Mouse (Mus musculus): ENCODE results near the gene Fam161b.

Fam161b gene

DNA sequence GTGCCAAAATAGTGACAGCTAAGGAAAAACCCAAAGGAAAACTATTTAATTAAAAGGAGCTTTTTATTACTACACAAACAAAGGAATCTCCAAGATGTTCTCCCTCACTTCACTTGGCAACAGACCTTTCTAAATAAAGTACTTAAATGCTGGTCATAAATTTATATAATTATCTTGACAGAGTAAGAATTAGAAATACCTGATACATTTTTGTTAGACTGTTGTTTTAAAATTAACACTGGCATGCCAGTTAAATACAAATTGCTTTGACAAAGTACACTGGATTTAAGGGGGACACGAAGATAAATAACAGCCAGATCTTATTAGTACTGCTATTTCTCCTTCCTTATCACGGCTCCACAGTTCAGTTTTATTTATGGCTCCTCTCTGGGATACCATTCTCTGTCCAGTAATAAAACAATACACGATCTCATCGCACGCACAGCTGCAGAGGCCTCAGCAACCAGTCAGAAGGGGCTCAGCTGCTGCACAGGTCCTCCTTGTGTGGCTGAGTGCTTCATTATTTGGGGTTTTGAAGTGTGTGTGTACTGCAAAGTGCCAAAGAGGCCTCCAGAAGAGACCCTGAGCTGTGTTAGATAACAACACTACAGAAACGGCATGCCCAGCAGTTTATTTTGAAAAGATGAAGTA lies 12.3 kb upstream of the Fam161b start:
- DNase-seq (ENCODE audit: low read depth), result no peak

DNA sequence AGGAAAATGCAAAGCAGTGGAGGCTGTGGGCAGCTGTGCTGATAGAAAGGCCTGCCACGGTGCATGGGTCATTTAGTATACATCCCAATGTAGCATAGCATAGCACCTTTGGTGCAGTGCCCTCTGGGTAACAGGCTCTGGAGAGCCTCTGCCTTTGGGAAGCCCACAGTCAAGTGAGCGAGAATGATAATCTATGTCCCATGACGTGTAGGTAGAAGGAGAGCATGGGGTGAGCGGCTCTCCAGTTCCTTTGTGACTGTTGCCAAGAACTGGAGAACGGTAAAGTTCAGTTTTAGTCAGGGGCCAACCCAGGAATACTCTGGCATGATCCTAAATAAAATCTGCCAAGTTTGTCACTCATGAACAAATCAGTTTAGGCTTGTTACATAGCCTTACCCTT lies 10.0 kb upstream of the Fam161b start:
- DNase-seq (ENCODE audit: low read depth), result no peak

DNA sequence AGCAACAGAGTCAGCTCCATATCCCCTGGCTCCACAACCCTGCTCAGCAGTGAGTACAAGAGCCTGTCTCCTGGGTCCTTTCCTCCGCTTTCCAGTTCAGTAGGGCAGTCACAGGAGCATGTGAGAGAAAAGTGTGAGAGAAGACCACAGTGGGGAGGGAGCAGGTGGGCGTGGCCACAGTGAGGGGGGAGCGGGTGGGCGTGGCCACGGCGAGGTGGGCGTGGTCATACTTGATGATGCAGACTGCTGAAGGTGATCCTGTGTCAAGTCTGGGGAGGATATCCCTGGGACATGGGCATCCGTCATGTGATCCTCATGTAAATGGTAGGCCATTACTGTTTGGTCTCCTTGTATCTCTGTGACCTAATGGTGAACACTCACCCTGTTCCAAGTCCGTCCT lies 5.3 kb upstream of the Fam161b start:
- no peak for DNase-seq (ENCODE audit: low read depth)

DNA sequence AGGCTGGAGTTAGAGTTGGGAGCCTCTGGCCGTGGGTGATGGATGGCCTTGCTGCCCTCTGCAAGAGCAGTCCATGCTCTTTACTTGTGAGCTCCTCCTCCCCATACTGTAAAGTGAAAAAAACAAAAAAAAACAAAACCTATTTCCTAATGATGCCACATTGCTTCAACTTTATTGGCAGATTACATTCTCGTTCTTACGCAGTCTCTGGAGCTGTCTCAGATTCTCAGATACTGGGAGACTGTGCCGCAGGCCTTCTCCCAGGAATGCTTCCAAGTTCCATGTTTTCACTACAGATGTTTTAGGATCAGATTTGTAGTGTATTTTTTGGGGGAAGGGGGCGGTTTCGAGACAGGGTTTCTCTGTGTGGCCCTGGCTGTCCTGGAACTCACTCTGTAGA lies 3.5 kb upstream of the Fam161b start:
- no peak for DNase-seq (ENCODE audit: low read depth)

DNA sequence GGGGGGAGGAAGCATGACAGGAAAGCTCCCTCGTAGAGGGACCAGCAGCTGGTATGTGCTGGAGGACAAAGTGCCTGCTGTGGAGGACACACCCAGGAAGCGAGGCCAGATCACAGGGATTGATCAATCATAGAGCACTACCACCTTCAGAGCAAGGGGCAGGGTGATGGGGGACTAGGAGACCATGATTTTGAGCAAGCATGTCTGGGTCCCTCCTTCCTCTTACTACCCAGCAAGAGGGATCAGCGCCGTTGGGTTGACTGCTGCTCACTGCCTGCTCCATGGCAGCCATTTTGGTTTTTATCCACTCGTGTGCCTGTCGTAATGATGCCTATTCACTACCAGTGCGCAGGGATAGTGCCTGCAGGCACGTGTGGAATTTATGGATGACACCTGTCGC lies 2.7 kb upstream of the Fam161b start:
- no peak for DNase-seq (ENCODE audit: low read depth)

DNA sequence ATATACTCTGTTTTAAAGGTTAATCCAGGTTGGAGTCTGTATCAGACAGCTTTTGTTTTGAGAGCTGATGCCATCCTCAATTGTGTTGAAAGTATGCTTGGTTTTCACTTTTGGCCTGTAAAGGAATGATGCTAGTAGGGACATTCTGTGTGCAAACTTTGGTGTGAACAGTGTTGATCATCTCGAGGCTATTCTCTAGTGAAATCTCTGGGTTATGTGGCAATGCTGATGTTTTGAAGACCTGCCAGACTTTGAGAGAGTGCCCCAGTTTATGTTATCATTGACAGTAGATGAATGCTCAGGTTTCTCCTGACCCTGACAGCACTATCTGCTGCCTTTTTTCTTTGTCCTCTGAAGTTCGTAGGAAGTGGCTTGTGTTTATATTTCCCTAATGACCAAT lies 1.2 kb upstream of the Fam161b start:
- no peak for DNase-seq (ENCODE audit: low read depth)

DNA sequence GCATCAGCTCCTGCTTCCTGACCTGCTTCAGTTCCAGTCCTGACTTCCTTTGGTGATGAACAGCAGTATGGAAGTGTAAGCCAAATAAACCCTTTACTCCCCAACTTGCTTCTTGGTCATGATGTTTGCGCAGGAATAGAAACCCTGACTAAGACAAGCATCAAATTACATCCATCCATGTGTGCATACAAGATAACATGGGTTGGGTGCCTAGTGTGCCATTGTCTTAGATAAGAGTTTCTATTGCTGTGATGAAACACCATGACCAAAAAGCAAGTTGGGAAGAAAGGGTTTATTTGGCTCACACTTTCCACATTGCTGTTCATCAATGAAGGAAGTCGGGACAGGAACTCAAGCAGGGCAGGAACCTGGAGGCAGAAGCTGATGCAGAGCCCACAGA lies 2.9 kb downstream of the Fam161b start:
- peak; percentile 58 for DNase-seq (ENCODE audit: low read depth)

DNA sequence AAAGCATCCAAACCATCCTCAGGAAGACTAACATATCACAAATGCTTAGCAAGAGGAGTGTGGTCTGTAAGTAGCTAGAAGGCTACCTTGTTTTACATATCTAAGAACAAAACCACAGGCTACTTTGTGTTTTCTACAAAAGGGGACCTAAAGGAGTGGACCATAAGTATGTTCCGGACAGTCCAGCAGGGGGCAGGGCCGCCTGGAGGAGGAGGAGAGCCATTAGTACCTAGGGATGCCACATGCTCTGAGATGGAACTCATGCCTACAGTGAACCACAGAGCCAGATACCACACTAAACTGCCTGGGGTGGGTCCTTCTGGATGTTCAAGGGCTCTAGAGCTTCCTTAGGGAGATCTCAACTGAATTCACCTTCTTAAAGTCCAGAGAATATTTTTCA lies 14.4 kb downstream of the Fam161b start:
- no peak for DNase-seq (ENCODE audit: low read depth)

DNA sequence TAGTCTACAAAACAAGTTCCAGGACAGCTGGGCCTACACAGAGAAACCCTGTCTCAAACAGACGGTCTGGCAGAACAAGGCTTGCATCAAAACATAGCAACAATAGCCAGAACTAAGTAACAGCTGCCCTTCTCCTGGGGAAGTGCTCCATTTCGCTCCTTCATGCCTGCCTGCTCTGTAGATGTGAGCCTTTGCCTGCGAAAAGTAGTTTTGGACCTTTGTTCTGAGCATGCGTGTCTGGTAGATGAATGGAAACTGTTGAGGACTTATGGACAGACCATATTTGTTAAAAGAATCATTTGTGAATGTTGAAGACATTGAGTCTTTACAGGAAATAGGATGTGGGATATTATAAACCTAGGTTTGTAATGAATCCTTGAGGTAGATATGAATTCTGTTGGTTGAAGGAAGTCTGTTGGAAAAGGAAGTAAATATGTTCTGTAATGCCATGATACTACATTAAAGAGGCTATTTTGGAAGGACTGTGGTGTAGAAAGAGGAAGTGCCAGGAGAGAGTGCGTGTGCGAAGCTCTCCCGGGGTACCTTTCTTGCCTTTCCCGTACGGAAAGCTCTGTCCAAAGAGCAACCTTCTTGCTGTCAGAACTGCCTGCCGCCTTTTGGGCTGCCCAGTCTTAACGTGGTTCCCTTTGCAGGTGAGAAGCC lies 24.5 kb downstream of the Fam161b start:
- no peak for DNase-seq (ENCODE audit: low read depth)

DNA sequence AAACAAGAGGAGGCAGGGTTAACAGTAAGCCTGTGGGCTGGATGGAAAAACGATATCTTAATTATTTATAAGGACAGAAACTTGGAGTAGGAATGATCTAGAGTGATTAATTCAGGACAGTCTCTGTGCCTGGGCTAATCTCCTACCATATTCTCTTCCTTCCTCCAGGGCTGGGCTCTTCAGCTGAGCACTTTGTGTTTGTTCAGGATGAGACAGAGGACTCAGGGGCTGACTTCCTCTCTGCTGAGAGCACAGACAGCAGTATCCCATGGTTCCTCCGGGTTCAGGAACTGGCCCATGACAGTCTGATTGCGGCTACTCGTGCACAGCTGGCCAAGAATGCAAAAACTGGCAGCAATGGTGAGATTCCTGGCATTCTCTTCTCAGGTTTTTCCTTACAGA lies 34.5 kb downstream of the Fam161b start:
- no peak for DNase-seq (ENCODE audit: low read depth)

DNA sequence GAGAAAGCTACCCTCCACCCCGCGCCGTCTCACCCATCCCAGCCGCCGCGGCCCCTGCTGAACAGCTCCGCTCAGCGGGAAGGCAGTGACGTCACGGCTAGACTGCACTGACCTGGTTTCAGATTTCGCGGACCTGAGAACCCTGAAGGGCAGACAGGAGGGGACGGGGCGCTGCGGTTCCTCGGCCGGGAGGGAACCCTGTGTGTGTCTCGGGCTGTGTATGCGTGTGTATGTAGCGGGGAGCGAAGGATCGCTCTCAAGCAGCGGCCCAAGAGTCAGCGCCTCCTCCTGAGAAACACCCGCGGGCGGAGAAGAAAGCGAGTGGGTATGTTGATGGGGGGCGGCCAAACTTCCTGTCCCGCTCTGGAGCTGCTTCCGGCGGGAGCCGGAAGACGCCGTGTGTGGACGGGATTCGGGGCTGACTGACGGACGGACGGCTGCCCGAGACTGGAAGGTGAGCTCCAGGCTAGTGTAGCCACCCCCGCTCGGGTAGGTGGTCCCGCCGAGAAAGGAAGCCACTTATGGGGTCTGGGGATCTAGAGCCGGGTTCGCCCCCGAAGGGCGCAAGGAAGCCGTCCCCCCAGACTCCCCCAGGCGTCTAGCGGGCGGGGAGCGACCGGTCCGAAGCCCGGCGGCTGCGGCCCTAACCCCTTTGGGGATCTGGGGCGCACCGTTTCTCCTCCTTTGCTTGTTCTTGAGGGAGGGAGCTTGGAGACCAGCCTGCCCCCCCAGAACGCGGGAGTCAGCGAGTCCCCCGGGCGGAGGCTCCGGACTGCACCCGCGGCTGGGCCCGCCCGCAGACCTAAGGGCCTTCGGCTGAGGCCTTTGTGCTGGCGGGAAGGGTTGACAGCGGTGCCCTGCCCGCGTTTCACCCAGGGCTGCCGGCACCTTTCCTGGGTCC lies 44.7 kb downstream of the Fam161b start, which contains the start of gene Zfp410:
Gene Zfp410, plus strand, starts transcription at position 132 of the 901 bp plus-strand sequence.
- DNase-seq (ENCODE audit: low read depth), result peak; percentile 71

DNA sequence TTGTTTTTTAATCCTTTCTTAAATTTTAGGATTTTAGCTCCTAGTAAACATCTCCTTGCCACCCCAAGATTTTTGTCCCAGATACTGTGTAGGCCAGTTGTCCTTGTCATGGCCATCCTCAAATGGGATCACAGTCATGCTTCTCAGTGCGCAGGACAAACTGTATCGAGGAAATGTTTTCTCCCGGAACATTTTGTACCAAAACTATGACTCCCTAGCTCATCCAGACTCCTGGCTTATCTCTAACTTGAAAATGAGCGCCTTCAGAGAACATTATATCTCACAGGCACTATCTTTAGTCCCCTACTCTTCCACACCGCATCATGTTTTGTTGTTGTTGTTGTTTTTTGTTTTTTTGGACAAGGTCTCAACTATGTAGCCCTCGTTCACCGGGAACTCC lies 45.6 kb downstream of the Fam161b start:
- no peak for DNase-seq (ENCODE audit: low read depth)

DNA sequence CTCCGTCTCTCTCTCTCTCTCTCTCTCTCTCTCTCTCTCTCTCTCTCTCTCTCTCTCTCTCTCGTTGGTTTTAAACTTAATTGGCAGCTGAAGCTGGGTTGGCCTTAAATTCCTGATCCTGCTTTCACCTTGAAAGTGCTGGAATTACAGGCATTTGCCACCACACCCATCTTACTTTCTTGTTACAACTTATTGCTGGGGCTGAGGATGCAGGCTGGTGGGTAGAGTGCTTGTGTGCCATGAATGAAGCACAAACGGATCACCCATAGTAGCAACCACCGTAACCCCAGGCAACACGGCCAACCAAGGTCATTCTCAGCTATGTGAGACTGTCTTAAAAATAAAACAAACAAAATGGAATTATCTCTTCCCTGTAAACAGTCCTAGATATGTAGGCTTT lies 50.3 kb downstream of the Fam161b start:
- no peak for DNase-seq (ENCODE audit: low read depth)

DNA sequence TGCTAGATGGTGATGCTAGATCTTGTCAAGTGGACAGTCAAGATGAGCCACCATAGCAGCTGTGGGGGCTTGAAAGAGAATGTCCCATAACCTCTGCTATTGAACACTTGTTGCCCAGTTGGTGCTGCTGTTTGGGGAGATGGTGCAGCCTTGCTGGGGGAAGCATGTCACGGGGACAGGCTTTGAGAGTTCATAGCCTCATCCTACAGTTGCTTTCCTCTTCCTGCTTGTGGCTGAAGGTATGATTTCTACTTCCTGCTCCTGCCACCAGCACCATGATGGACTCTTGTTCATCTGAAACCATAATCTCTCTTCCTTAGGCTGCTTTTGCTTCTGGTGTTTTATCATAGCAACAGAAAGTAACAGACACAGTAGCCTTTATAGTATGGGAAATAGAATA lies 57.1 kb downstream of the Fam161b start:
- no peak for DNase-seq (ENCODE audit: low read depth)

DNA sequence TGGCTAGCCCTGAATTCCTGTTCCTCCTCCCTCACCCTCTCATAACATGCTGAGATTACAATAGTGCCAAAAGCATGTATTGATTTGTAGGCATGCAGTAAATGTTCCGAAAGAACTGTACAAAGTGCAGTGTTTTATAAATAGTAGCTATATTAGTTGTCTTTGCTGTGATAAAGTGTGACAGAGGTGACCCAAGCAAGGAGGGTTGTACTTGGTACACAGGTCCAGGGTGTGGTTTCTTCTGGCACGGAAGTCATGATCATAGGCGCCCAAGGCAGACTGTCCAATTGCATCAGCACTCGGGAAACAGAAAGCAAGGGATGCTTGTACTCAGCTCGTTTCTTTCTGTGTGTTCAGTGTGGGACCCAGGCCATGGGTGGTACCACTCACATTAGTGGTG lies 57.5 kb downstream of the Fam161b start:
- no peak for DNase-seq (ENCODE audit: low read depth)

DNA sequence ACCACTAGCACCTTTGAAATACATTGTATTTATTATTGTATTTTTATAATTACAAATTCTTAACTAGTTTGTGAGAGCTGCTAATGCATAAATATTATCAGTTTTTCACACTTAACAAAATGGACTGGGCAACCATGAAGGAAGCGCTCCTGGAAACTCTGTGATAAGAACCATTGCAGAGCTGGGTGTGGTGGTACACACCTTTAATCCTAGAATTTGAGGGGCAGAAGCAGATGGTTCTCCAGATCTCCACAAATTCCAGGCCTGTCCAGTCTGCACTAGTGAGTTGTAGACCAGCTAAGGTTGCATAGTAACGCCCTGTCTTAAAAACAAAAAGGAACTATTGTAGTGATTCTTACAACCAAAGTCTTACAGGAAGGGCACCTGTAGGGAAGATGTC lies 62.4 kb downstream of the Fam161b start:
- DNase-seq (ENCODE audit: low read depth), result peak; percentile 49

DNA sequence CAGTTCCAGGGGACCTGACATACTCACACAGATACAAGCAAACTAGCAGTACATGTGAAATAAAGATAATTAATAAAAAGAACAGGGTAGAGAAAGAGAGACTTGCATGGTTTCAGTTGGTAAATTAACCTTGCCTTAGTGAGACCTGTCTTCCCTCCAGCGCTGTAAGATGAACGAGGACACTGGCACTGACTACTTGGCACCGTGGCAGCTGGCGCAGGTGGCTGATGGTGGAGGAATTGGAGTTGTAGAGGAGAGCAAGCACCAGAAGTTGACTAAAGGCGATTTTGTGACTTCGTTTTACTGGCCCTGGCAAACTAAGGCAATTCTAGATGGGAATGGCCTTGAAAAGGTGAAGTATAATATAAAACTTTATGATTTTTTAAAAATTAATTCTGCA lies 63.8 kb downstream of the Fam161b start:
- no peak for DNase-seq (ENCODE audit: low read depth)

Data from c-Kit-positive CD71-positive TER-119-negative erythroid progenitor cells, embryonic 14.5 days (primary cell).